Mouse (Mus musculus) duodenum, adult 2 months (tissue): ENCODE results near the gene Tlr7. TPM values are rescaled to one million over a fixed set of nuclear protein-coding genes. Genes with fewer than 3 reads are reported as not detected.

Source experiments
- polyA plus RNA-seq: library from polyadenylated mRNA; depleted of rRNA; stranded (reverse); fragments of >200 nt; gene quantifications from 2 replicates; pipeline ENCODE4 v1.2.3, GENCODE M21; 2012; ENCODE audit warnings: low replicate concordance; rRNA removed

Gene Tlr7
- polyA plus RNA-seq: 0.02 TPM in 1 of 2 replicates, not detected in the other

GRCm38 (mm10) chrX:167330399-167330798 lies at the start of gene Tlr7:
Gene Tlr7, minus strand, starts transcription at chrX:167330558.

GRCm38 (mm10) chrX:167264086-167264485 lies 66.3 kb downstream of the Tlr7 start, which contains the start of gene Tlr8:
Gene Tlr8, minus strand, starts transcription at chrX:167264329.

Other genes starting within 250 kb of the Tlr7 start
- 22.8 and 23.4 TPM in 2 replicates for gene Tmsb4x, start 121.2 kb downstream of the Tlr7 start, polyA plus RNA-seq
- not detected in 2 replicates for gene Tlr8, start 66.2 kb downstream of the Tlr7 start, polyA plus RNA-seq
- 3.9 and 13.1 TPM in 2 replicates for gene Prps2, start 52.2 kb upstream of the Tlr7 start, polyA plus RNA-seq